Mouse (Mus musculus): ENCODE measurements around the gene Gm20547.
"Not testable (repeated sequence)": the region's sequence is repeated elsewhere in the genome, so short reads cannot be mapped to it uniquely, and the experiment has no call there.

The Gm20547 gene

GRCm38 (mm10) chr17:34849722-34850516, 31.9 kb downstream of the Gm20547 start, which contains the start of the genes Skiv2l and Nelfe:
Gene Skiv2l (minus strand): TSS chr17:34850210.
Gene Nelfe (plus strand): TSS chr17:34850391.
- peak; percentile 98 for DNase-seq

GRCm38 (mm10) chr17:34847615-34848014, 34.2 kb downstream of the Gm20547 start:
- no peak for DNase-seq

DNA sequence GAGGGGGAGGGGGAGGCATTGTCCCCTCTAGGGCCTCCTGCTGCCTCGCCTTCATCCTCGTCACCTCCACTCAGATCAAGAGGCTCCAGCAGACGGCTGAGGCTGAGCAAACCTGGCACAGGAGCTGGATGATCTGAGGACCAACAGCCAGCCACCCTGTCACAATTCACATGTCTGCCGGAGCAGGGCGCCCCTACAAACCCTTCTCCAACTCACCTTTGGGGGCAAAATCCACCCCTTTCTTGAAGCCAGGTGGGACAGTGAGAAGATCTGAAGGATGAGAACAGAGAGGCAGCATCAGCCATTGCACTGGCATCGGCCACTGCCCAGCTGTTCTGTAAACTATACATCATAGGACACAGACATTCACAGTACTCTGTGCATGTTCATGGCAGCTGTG, 34.6 kb downstream of the Gm20547 start:
- DNase-seq: no peak

DNA sequence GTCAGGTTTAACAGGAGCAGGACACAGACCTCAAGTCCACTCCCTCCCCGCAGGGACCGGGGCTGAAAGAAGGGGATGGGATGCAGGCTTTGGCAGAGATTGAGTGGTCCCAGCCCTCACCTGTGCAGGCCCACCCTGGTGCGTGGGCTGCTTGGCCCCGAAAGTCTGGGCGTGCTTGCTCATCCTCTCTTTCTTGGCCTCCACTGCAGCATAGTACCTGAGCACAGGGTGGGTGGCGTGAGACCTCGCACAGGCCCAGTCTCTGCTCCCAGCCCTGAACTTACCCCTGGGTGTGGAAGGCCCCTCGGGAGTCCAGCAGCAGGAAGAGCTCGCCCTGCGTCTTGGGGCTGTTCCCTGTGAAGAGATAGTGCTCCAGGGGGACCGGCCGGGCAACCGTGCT, 37.0 kb downstream of the Gm20547 start:
- DNase-seq: no peak

DNA sequence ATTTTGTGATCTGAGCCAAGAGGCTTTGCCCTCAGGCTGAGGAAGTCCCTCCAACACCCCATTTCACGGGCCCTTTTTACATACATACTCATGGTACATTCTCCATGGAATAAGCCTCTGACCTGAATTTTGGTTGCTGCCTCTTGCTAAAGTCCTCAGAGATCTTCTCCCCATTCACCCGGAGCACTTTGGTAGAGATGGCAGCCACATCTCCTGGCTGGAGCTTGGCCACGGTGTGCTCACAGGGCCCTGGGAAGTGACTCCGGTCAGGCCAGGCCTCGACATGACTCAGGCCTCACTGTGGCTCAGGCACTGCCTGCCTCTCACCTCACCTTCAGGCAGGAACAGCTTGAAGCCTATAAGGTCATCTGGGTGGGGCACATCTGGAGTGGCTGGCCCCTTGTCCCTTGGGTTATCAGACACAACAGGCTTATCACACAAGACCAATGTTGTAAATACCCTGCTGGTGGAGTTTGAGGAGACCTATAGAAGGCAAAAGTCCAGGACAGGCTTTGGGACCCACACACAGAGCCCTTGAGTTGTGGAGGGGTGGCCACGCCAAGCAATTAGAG, 41.0 kb downstream of the Gm20547 start:
- no peak for DNase-seq

- DNase-seq: no peak
Measured at GRCm38 (mm10) chr17:34838785-34839184, 43.1 kb downstream of the Gm20547 start.

DNA sequence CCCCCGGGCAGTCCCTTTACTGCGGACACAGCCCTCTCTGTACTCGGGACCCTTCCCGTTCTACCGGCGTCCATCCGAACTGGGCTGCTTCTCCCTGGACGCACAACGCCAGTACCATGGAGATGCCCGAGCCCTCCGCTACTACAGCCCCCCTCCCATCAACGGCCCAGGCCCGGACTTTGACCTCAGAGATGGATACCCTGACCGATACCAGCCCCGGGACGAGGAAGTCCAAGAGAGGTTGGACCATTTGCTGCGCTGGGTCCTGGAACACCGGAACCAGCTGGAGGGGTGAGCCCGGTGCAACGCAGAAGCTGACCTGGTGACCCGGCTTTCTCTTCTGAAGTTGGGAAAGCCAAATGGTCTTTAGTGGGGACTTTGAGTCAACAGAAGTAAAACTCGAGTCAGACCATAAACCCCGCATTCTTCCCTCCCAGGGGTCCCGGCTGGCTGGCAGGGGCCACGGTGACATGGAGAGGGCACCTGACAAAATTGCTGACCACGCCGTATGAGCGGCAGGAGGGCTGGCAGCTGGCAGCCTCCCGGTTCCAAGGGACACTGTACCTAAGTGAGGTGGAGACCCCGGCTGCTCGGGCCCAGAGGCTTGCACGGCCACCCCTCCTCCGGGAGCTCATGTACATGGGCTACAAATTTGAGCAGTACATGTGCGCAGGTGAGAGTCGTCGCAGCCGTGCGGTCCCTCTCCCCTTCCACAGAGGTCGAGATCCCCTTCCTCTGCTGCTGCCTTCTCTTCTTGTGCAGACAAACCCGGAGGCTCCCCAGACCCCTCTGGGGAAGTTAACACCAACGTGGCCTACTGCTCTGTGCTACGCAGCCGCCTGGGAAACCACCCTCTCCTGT, 44.1 kb downstream of the Gm20547 start:
- DNase-seq: no peak

DNA sequence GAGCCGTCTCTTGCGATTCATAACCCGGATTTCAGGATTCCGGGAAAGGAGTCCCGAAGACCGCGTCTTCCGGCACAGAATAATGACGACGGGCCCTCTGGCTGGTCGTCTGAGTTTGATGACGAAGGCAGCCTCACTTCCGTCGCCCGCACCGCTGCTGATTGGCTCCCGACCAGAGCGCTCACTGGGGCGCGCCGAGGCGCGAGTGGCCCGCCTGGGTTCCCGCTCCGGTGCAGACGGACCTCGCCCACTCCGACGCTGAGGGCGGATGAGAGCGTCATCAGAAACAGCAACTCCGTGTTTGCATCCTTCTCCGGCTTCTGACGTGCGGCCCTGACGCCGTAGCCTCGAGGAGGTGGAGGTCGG, 45.0 kb downstream of the Gm20547 start, which contains the start of the genes Stk19 and Dxo:
TSS of gene Stk19 (minus strand) at position 90 of the 366 bp plus-strand sequence.
TSS of gene Dxo (plus strand) at position 164 of the 366 bp plus-strand sequence.
- DNase-seq: peak; percentile 97

DNA sequence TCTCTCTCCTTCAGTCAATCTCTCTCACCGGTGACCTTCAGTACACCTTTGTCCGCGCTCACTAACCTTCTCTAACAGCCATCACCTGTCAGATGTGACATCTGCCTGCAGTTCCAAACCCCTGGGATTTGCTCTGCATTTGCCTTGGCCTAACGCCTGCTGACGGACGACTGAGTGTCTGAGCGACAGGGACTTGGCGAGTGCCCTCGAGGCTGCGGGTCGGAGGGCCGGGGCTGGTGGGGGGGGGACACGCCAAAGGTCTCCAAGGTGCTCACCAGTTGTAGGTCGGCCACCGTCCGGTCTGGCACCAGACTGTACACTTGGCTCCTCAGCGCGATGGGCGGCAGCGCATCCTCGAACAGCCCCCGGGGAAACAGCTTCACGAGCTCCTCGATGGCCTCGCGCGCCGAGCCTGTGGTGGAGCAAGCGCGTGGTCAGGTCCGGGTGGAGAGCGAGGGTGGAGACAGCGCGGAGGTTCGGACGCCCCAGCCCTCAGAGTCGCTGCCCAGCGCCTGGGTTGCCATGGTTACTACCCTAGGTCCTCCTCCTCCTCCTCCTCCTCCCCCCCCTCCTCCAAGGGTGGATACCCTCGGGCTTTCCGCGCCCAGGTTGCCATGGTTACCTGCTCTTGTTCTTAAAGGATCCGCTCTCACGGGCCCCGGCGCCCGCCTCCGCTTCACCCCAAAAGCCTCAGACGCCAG, 45.5 kb downstream of the Gm20547 start:
- DNase-seq: no peak

- DNase-seq: not testable (repeated sequence)
Measured at GRCm38 (mm10) chr17:34830776-34831175, 51.1 kb downstream of the Gm20547 start.

- no peak for DNase-seq
Measured at GRCm38 (mm10) chr17:34814818-34815370, 66.9 kb downstream of the Gm20547 start.

- DNase-seq: peak; percentile 19
Measured at GRCm38 (mm10) chr17:34813747-34814146, 68.1 kb downstream of the Gm20547 start.

DNA sequence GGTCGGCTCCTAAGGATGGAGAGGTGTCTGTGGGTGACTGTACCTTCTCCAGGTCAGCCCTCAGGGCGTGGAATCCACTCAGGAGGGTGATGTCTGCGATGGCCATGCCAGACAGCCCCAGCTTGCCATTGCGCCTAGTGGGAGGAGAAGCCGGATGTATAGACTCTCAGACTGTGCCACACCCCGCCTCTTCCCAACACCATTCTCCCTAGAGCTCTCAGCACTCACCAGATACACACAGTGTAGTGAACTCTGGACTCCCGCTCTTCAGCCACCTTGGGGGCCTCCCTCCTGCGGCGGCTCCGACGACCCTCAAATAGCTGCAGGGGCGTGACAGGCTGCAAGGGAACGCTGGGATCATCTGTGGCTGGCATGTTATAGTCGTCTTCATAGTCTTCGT, 70.6 kb downstream of the Gm20547 start:
- DNase-seq: no peak

DNA sequence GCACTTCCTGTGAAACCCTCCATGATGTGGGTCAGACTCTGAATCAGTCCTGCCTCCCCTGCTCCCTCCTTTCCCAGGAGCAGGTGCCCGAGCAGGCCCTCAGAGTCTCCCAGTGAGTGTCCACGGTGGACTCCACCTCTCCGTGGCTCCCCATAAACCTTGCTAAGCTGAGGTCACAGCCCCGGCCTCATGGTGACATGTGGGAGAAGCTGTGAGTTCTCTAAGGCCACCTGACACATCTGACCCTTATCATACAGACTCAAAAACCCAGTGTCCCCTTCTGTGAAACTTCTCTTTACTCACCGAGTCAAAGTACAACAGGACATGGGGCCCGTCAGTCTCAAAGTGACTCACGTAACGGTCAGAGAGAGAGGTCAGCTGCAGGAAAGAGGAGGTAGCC, 71.0 kb downstream of the Gm20547 start:
- not testable (repeated sequence) for DNase-seq

DNA sequence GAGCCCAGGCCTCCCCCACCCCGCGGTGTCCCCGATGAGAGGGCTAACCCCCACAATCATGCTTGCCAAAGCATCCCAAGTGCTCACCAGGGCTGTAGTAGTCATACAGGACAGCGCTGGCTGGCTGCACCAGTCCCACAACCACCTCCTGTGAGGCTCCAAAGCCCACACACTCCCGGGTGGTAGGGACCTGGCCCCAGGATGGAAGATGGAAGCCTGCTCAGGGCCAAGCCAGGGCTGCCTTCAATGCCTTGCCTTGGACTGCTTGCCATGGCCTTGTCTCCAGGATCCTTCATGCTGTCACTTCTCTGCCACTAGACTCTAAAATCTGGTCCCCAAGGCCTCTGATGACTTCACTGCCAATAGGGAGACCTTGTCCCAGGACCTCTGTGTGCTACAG, 71.4 kb downstream of the Gm20547 start:
- DNase-seq: not testable (repeated sequence)

DNA sequence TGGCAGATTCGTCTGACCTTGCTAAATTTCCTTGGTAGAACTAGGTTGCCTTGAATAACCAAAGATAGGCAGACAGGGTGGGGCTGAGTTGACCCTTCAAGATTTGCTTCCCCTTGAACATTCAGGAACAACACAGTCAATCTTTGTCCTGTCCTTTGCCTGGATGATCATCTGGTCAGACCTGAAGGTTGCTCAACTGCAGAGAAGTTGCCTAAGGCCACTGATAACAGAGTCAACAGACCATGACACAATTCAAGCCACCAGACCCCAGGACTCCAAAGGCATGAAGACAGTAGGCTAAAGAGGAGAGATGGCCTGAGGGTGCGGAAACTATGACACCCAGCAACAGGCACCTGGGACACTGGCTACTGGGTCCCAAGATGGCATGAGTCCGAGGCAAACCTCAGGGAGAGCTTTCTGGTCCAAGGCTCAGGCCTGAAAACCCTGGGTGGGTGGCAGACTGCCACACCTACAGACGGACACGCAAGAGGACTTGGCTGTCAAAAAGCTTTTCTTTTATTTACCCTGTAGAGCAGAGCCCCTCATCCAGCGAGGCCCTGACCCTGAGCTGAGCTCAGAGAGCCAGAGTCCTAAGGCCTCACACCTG, 73.1 kb downstream of the Gm20547 start:
- no peak for DNase-seq

GRCm38 (mm10) chr17:34807176-34807575, 74.7 kb downstream of the Gm20547 start:
- DNase-seq: no peak
